Mouse (Mus musculus) embryonic facial prominence, embryonic 12.5 days (tissue): ENCODE data around the gene Med24. TPM values are rescaled to one million over a fixed set of nuclear protein-coding genes. Genes with fewer than 3 reads are reported as not detected.
"Not testable (repeated sequence)": the region's sequence is repeated elsewhere in the genome, so short reads cannot be mapped to it uniquely, and the experiment has no call there.

Source experiments
- ATAC-seq: fragments of 200-750 bp; cut with Nextera tagmentation; 2 replicates; pipeline ENCODE4 v1.8.0; 2017; ENCODE audit not compliant: insufficient number of reproducible peaks, insufficient read depth, low FRiP score, low TSS enrichment
- H3K27ac ChIP-seq: fragments of 300-500 bp; sonication (generic); 2 replicates; pipeline ENCODE4 v1.5.1; 2016; ENCODE audit warnings: mild to moderate bottlenecking
- H3K27me3 ChIP-seq: fragments of 300-500 bp; sonication (generic); 2 replicates; pipeline ENCODE4 v1.6.1; 2016; ENCODE audit warnings: mild to moderate bottlenecking, moderate library complexity
- H3K36me3 ChIP-seq: fragments of 300-500 bp; sonication (generic); 2 replicates; pipeline ENCODE4 v1.6.1; 2016; ENCODE audit warnings: mild to moderate bottlenecking
- H3K4me1 ChIP-seq: fragments of 300-500 bp; sonication (generic); 2 replicates; pipeline ENCODE4 v1.6.1; 2016
- H3K4me2 ChIP-seq: fragments of 300-500 bp; sonication (generic); replicated peaks from 2 replicates; pipeline ENCODE4 v1.6.1; 2016; ENCODE audit warnings: mild to moderate bottlenecking, moderate library complexity
- H3K4me3 ChIP-seq: fragments of 300-500 bp; sonication (generic); 2 replicates; pipeline ENCODE4 v1.5.1; 2016; ENCODE audit warnings: mild to moderate bottlenecking
- H3K9ac ChIP-seq: fragments of 300-500 bp; sonication (generic); 2 replicates; pipeline ENCODE4 v1.6.1; 2016; ENCODE audit warnings: mild to moderate bottlenecking, moderate library complexity
- H3K9me3 ChIP-seq: fragments of 300-500 bp; sonication (generic); 2 replicates; pipeline ENCODE4 v1.6.1; 2016; ENCODE audit warnings: mild to moderate bottlenecking, moderate library complexity
- WGBS: fragments of 180-500 bp; shearing (Covaris S2); methylation state at CpG from one replicate; pipeline ENCODE4 v1.1.7; 2016; 5-methylcytosine and 5-hydroxymethylcytosine counted together
- polyA plus RNA-seq: library from polyadenylated mRNA; unstranded; fragments of >200 nt; fragmentation: Nextera tagmentation; extraction: Ambion mirVana; gene quantifications from 2 replicates; pipeline ENCODE4 v1.2.1, GENCODE M21; 2016

Med24 gene
- polyA plus RNA-seq, 1 experiment from 2014 or later: 70.4 TPM

DNA sequence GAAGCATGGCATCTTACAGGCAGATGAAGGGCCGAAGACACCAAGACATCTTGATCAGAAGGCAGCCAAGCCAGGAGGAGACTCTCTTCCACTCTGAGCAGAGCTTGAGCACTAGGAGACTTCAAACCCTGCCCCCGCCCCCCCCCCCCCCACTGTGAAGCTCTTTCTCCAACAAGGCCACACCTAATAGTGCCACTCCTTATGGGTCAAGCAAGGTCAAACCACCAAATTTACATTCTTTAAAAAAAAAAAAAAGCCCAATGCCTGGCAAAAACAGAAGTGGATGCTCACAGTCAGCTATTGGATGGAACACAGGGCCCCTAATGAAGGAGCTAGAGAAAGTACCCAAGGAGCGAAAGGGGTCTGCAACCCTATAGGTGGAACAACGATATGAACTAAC is 48.6 kb downstream of the Med24 start:
- not testable (repeated sequence) for H3K4me1 ChIP-seq, H3K9ac ChIP-seq, H3K4me2 ChIP-seq, H3K9me3 ChIP-seq, H3K27me3 ChIP-seq, H3K4me3 ChIP-seq, H3K27ac ChIP-seq, H3K36me3 ChIP-seq, ATAC-seq
- WGBS: 84% methylated on average over 4 of the region's 4 CpGs

- H3K4me3 ChIP-seq: no peak overlapping the region
- 95% methylated on average over 1 of the region's 1 CpGs for WGBS
- no peaks in the 10 kb centered on the region for H3K36me3 ChIP-seq
These were observed 49.2 kb downstream of the Med24 start for GRCm38 (mm10) chr11:98680023-98680422.

GRCm38 (mm10) chr11:98675829-98676363 is 53.3 kb downstream of the Med24 start:
- Histone ChIP-seq H3K27me3 (no peaks in the 10 kb centered on the region), H3K4me2 (no peak overlapping the region), H3K4me1 (no peaks in the 10 kb centered on the region), H3K4me3 (no peak overlapping the region), H3K9me3 (no peaks in the 10 kb centered on the region), H3K27ac (no peak overlapping the region), H3K36me3 (no peaks in the 10 kb centered on the region), H3K9ac (no peak overlapping the region)
- no peak for ATAC-seq
- 34% methylated on average over 7 of the region's 7 CpGs for WGBS

More at GRCm38 (mm10) chr11:98680023-98680422, 49.2 kb downstream of the Med24 start:
- no peak for ATAC-seq
- no peak overlapping the region for H3K27ac ChIP-seq
- peaks cover 9% of the 10 kb centered on the region for H3K4me1 ChIP-seq
- no peak overlapping the region for H3K4me2 ChIP-seq
- H3K9me3 ChIP-seq: no peaks in the 10 kb centered on the region
- no peaks in the 10 kb centered on the region for H3K27me3 ChIP-seq
- H3K9ac ChIP-seq: no peak overlapping the region

DNA sequence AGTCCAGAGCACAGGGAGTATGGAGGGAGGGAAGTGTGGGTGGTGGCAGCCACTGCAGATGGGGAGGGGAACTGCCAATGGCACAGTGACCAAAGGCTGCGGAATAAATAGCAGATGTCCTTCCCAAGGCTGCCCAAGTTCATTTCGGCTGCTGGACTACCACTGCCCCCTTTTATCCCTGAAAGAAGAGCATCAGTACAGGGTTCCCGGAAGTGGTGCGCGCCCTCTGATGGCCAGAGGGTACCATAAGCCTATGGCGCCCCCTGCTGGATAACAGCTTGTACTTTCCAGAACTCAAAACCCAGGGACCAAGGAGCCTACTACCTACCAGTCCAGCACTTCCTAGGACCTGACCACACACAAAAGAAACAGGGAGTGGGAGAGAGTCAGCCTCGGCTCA is 56.1 kb downstream of the Med24 start:
- Histone ChIP-seq H3K27me3 (peaks cover 10% of the 10 kb centered on the region), H3K4me2 (peak overlapping the region; percentile 24)
- H3K9ac ChIP-seq, H3K4me3 ChIP-seq, H3K27ac ChIP-seq, H3K4me1 ChIP-seq, ATAC-seq, H3K9me3 ChIP-seq, H3K36me3 ChIP-seq: not testable (repeated sequence)
- 8% methylated on average over 7 of the region's 7 CpGs for WGBS

DNA sequence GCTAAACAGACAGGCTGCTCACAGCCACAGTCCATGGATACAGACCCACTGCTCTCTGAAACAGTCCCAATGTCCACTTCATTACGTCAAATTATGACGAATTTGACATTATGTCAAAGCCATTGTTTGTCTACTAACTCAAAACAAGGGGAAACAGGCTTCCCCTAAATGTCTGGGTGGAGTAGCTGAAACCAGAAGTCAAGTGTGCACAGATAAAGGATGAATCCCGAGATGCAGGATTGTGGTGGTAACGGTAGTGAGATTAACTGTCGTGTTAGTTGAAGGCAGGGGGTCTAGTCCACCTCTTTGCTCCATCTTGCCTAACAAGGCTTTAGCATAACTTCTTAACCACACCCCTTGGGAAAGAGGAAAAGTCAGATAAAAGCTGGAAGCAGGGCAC is 56.8 kb downstream of the Med24 start:
- WGBS: 91% methylated on average over 5 of the region's 5 CpGs
- no peak overlapping the region for H3K9ac ChIP-seq
- H3K27me3 ChIP-seq: peaks cover 17% of the 10 kb centered on the region
- H3K36me3 ChIP-seq: no peaks in the 10 kb centered on the region
- no peaks in the 10 kb centered on the region for H3K4me1 ChIP-seq
- H3K4me3 ChIP-seq: no peak overlapping the region
- no peaks in the 10 kb centered on the region for H3K9me3 ChIP-seq
- H3K27ac ChIP-seq: no peak overlapping the region
- no peak for ATAC-seq
- H3K4me2 ChIP-seq: no peak overlapping the region

GRCm38 (mm10) chr11:98671857-98672256 is 57.4 kb downstream of the Med24 start:
- Histone ChIP-seq H3K4me1 (no peaks in the 10 kb centered on the region), H3K9ac (no peak overlapping the region), H3K9me3 (no peaks in the 10 kb centered on the region), H3K27me3 (peaks cover 23% of the 10 kb centered on the region), H3K4me3 (no peak overlapping the region), H3K4me2 (no peak overlapping the region), H3K27ac (no peak overlapping the region), H3K36me3 (no peaks in the 10 kb centered on the region)
- ATAC-seq: no peak
- WGBS: 57% methylated on average over 5 of the region's 5 CpGs

DNA sequence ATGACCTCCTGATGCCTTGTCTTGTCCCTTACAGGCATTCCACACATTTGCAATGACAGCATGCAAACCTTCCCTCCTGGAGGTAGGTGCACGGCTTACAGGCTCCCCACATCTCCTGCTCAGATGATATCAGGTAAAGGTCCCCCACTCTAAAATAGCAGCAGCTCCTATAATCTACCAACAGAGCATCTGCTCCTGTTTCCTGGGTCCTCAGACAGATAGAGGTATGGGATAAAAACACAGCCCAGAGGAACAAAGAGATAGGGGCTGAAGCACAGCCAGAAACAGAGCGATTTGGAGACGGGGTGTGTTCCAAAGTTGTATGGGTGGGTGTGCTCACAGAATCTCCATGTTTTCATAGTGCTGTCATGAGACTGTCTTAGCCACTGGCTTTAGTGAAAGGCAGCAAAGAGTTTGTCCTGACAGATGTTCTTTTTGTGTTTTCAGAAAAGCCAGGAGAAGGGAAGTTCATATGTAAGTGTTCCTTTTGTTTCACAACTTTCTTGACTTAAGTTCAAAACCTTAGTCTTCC is 57.9 kb downstream of the Med24 start:
- H3K4me2 ChIP-seq: no peak overlapping the region
- no peak overlapping the region for H3K9ac ChIP-seq
- no peaks in the 10 kb centered on the region for H3K9me3 ChIP-seq
- no peak overlapping the region for H3K4me3 ChIP-seq
- no peak for ATAC-seq
- no peaks in the 10 kb centered on the region for H3K36me3 ChIP-seq
- 78% methylated on average over 3 of the region's 3 CpGs for WGBS
- no peak overlapping the region for H3K27ac ChIP-seq
- H3K27me3 ChIP-seq: peaks cover 28% of the 10 kb centered on the region
- H3K4me1 ChIP-seq: no peaks in the 10 kb centered on the region

- H3K4me3 ChIP-seq: no peak overlapping the region
- H3K9me3 ChIP-seq: no peaks in the 10 kb centered on the region
- peaks cover 28% of the 10 kb centered on the region for H3K27me3 ChIP-seq
- 68% methylated on average over 2 of the region's 2 CpGs for WGBS
- H3K4me2 ChIP-seq: no peak overlapping the region
- no peaks in the 10 kb centered on the region for H3K4me1 ChIP-seq
- ATAC-seq: no peak
- no peaks in the 10 kb centered on the region for H3K36me3 ChIP-seq
- H3K27ac ChIP-seq: no peak overlapping the region
- no peak overlapping the region for H3K9ac ChIP-seq
These were observed 60.3 kb downstream of the Med24 start for GRCm38 (mm10) chr11:98668984-98669383.

GRCm38 (mm10) chr11:98664091-98664490 is 65.1 kb downstream of the Med24 start, which contains the start of gene Gsdma:
Gsdma (plus strand) TSS chr11:98664351.
- Histone ChIP-seq H3K27me3 (peaks cover 31% of the 10 kb centered on the region), H3K4me3 (no peak within 1 kb of the TSS), H3K27ac (no peak within 1 kb of the TSS), H3K4me1 (no peaks in the 10 kb centered on the region), H3K9ac (no peak within 1 kb of the TSS), H3K36me3 (no peaks in the 10 kb centered on the region), H3K9me3 (no peaks in the 10 kb centered on the region), H3K4me2 (no peak within 1 kb of the TSS)
- no peak for ATAC-seq
- WGBS: 23% methylated on average over 4 of the region's 4 CpGs

DNA sequence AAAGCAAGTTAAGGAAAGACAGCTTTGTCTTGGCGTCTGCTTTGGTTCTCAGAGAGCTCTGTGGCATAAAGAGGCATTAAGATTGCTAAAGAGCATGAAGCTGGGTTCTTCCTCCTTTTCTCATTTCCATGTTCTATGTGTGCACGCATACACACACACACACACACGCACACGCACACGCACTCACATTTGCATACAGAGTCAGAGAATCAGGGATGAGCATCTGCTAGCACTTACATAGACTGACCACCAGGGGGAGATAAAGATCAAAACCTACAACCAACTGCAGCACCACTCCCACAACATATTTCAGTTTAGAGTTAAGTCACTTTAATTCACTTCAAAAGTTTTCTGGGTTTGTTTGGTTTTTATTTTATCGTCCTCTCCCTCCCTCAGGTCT is 68.7 kb downstream of the Med24 start:
- no peaks in the 10 kb centered on the region for H3K4me1 ChIP-seq
- H3K36me3 ChIP-seq: no peaks in the 10 kb centered on the region
- H3K4me2 ChIP-seq: no peak overlapping the region
- no peak overlapping the region for H3K27ac ChIP-seq
- H3K27me3 ChIP-seq: 0 out of 2 replicates have a peak, but pooled peaks cover 7% of the 10 kb centered on the region
- H3K4me3 ChIP-seq: no peak overlapping the region
- H3K9ac ChIP-seq: no peak overlapping the region
- H3K9me3 ChIP-seq: no peaks in the 10 kb centered on the region
- ATAC-seq: no peak
- WGBS: 13% methylated on average over 6 of the region's 6 CpGs

DNA sequence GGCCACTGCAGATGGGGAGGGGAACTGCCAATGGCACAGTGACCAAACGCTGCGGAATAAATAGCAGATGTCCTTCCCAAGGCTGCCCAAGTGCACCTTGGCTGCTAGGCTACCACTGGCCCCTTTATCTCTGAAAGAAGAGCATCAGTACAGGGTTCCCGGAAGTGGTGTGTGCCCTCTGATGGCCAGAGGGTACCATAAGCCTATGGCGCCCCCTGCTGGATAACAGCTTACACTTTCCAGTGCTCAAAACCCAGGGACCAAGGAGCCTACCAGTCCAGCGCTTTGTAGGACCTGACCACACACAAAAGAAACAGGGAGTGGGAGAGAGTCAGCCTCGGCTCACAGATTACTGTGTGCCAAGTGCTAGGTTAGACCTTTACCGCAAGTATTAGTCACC is 74.2 kb downstream of the Med24 start:
- 10% methylated on average over 7 of the region's 7 CpGs for WGBS
- H3K4me3 ChIP-seq, H3K36me3 ChIP-seq, H3K4me2 ChIP-seq, ATAC-seq, H3K4me1 ChIP-seq, H3K27me3 ChIP-seq, H3K9me3 ChIP-seq, H3K27ac ChIP-seq, H3K9ac ChIP-seq: not testable (repeated sequence)
